Mouse (Mus musculus) pancreas, adult 10 weeks (tissue): ENCODE measurements around the gene Gng13. TPM values are rescaled to one million over a fixed set of nuclear protein-coding genes. Genes with fewer than 3 reads are reported as not detected.

Source experiments
- polyA plus RNA-seq: library from polyadenylated mRNA; stranded (reverse); fragments of 350-450 nt; fragmentation: Illumina TruSeq; extraction: RNeasy Lipid Tissue Mini Kit (QIAGEN cat#74804); gene quantifications from one replicate; pipeline ENCODE4 v1.2.3, GENCODE M21; 2015; ENCODE audit warnings: low read depth, low replicate concordance; ENCODE audit not compliant: insufficient read depth

Gng13 gene
- not detected for polyA plus RNA-seq

DNA sequence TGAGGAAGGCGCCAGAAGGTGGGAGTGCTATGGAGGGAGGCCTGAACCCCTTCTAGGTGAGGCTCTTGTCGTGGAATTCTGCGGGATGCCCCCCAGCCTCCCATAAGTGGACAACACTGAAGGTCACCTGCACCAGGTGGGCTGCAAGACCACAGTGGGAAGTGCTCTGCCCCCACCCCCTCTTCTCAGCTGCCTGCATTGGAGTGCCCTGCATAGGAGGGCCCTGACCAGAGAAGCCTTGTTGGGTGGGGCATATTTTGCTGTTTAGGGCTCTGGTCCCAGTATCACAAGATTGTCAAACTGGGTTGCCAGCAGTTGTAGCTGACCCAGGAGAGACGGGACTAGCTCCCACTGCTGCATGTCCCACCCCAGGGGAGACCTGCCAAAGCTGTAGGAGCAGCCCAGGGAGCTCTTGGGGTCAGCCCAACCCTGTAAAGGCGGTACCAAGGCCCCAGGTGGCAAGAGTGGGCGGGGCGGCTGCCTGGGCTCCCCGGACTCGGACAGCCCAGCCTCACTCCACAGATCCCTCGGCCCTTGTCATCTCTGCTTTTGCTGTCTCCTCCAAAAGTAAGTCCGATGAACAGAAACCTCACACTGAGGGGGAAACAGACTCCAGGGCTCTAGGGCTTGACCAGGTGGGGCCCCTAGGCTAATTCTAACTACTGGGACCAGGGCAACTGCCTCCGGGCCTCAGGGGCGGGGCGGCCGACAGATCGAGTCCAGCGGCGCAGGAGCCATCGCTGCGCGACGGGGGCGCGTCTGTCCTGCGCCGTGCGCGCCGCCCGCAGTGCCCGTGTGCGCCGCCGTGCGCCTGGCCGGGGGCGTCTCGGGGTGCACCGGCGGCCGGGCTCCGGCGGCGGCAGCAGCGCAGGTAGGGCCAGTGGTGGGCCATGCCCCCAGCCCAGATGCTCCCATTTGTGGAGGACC lies at the start of gene Gng13:
TSS of gene Gng13 (plus strand) at position 461 of the 927 bp plus-strand sequence.

DNA sequence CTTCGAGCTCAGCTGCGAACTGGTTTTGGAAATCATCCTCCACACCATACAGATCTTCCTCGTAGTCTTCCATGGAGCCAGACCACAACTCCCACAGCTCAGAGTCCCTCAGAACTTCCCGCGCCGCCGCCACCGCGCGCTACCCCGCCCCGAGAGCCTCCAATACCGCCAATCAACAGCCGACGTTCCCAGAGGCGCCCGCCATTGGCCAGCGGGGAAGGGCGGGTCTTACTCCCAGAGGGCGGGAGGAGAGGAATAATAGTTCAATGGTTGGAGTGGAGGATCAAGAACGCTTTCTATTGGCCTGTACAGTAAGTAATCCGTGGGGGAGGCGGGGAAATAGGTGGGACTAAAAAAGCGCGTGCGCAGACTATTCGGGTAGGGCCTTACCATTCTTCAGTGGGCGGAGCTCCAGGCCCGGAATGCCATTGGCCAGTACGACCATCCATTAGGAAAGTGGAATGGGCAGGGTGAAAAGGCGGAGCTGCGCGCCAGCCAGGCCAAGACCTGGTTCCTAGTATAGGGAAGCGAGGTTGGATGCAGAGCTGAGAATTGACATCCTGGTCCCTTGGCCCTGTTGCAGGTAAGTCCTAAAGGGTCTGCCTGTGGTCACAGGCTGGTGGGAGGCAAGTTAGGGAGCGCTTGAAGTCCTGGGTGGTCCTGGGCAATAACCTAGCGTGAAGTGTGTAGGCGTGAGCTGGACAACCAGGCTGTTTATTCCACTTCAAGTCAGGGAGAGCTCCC lies 10.5 kb downstream of the Gng13 start, which contains the start of the genes Chtf18 and Rpusd1:
TSS of gene Chtf18 (minus strand) at position 155 of the 744 bp plus-strand sequence.
TSS of gene Rpusd1 (plus strand) at position 406 of the 744 bp plus-strand sequence.

DNA sequence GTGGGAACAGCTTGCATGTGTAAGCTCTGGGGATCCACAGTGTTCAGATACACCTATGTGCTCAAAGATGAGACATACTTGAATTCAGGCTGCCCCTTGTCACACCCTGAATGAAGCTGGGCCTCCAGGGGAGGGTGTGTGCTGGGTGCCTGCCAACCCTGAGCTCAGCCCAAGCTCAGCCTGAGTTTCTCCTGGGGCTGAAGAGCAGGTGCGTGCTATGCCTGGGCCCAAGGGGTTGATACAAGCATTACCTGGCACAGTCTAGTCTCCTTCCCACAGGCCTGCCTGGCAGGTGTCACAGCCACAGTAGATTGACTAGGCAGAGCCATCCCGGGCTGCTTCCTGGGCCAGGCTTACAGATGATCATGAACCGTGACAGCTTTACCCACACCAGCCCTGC lies 18.8 kb downstream of the Gng13 start, which contains the start of gene Mslnl:
TSS of gene Mslnl (plus strand) at position 298 of the 400 bp plus-strand sequence.

DNA sequence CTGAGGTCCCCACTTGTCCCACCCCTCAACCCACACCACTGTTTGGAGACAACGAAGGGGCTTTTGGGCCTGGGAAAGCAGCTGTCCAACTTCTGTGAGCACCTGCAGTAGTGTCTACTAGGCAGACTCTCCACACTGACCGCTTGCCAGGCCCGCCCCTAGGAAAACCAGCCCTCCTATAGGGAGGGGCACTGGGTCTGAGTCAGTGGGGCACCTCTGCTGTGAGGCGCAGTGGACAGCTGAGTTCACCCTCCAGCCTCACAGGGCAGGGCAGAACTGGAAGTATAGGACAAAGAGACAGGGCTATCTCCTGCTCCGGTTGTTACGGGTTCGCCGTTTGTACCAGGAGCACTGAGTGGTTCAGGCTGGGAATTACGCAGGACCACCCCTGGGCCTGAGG lies 37.3 kb downstream of the Gng13 start, which contains the start of gene Msln:
TSS of gene Msln (minus strand) at position 138 of the 400 bp plus-strand sequence.

Other genes with a start within 250 kb of the Gng13 start
- gene Sstr5, start 219.9 kb upstream of the Gng13 start, polyA plus RNA-seq: not detected
- not detected for gene Sox8, start 146.5 kb upstream of the Gng13 start, polyA plus RNA-seq
- gene Lmf1, start 138.1 kb upstream of the Gng13 start, polyA plus RNA-seq: 6.1 TPM
- 1.3 TPM for gene Chtf18, start 10.2 kb downstream of the Gng13 start, polyA plus RNA-seq
- gene Rpusd1, start 10.5 kb downstream of the Gng13 start, polyA plus RNA-seq: 4.7 TPM
- not detected for gene Mslnl, start 18.9 kb downstream of the Gng13 start, polyA plus RNA-seq
- gene Msln, start 37.2 kb downstream of the Gng13 start, polyA plus RNA-seq: 29.2 TPM
- gene Narfl, start 56.6 kb downstream of the Gng13 start, polyA plus RNA-seq: 9.7 TPM
- 9.3 TPM for gene Haghl, start 68.5 kb downstream of the Gng13 start, polyA plus RNA-seq
- not detected for gene Ccdc78, start 69.4 kb downstream of the Gng13 start, polyA plus RNA-seq
- 35.5 TPM for gene Fam173a, start 75.7 kb downstream of the Gng13 start, polyA plus RNA-seq
- gene AC134908.4, start 78.5 kb downstream of the Gng13 start, polyA plus RNA-seq: not detected
- gene Metrn, start 80.0 kb downstream of the Gng13 start, polyA plus RNA-seq: 7.6 TPM
- 9.7 TPM for gene Fbxl16, start 91.9 kb downstream of the Gng13 start, polyA plus RNA-seq
- gene Wdr24, start 106.5 kb downstream of the Gng13 start, polyA plus RNA-seq: 5.2 TPM
- gene Jmjd8, start 111.7 kb downstream of the Gng13 start, polyA plus RNA-seq: 31.5 TPM
- gene Stub1, start 116.2 kb downstream of the Gng13 start, polyA plus RNA-seq: 46.1 TPM
- gene Rhbdl1, start 120.1 kb downstream of the Gng13 start, polyA plus RNA-seq: 2.8 TPM
- gene Gm20683, start 124.6 kb downstream of the Gng13 start, polyA plus RNA-seq: 4.0 TPM
- 10.2 TPM for gene Rhot2, start 127.7 kb downstream of the Gng13 start, polyA plus RNA-seq
- 13.6 TPM for gene Wdr90, start 144.3 kb downstream of the Gng13 start, polyA plus RNA-seq
- 44.5 TPM for gene Mcrip2, start 151.6 kb downstream of the Gng13 start, polyA plus RNA-seq
- 26.2 TPM for gene Mettl26, start 157.9 kb downstream of the Gng13 start, polyA plus RNA-seq
- gene Wfikkn1, start 163.7 kb downstream of the Gng13 start, polyA plus RNA-seq: 1.3 TPM
- gene Rab40c, start 202.6 kb downstream of the Gng13 start, polyA plus RNA-seq: 5.7 TPM
- 18.6 TPM for gene Pigq, start 227.8 kb downstream of the Gng13 start, polyA plus RNA-seq
- gene Nhlrc4, start 227.8 kb downstream of the Gng13 start, polyA plus RNA-seq: not detected
- not detected for gene A930017K11Rik, start 235.4 kb downstream of the Gng13 start, polyA plus RNA-seq